In the genomic region with DNA sequence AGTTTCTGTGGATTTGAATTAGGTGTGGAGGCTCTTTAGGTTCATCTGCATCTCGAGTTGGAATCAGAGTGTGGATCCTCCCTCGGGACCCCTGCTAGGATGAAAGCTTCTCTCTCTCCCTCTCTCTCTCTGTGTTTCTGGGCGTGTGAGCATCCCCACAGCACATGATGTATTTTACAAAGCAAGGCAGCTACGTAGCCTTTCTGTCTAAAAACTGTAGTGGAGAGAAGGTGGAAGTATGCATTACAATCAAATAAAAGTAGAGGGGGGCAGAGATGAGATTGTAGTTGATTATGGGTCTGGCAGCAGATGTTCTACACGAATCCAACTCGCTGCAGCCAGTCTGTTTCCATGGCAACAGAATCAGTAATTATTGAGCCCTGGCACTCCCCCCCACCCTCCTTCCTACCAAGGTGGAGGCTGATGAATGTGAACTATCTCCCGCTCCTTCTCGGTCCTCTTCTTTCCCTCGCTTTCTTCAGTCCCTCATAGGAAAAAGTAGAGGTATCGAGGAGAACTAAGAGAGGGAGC, we compare ENCODE assay signal across 8 mouse cellular contexts.
DNase-seq lines count a peak whose midpoint lies in the region; ATAC-seq lines count a peak whose summit lies in the region.

No protein-coding gene starts in this region.

- H3K4me2 ChIP-seq in limb, embryonic 12.5 days, result 0 out of 2 replicates have a peak overlapping the region, but pooled peaks have one; percentile 10
- peak overlapping the region; percentile 65 for H3K4me2 ChIP-seq in forebrain, embryonic 13.5 days
- H3K4me2 ChIP-seq in liver, embryonic 11.5 days, result no peak overlapping the region

- H3K4me3 ChIP-seq in limb, embryonic 12.5 days (replicated peaks), result no peak overlapping the region
- H3K4me3 ChIP-seq in limb, embryonic 10.5 days, result no peak overlapping the region
- peak overlapping the region; percentile 45 for H3K4me3 ChIP-seq in forebrain, embryonic 13.5 days
- no peak overlapping the region for H3K4me3 ChIP-seq in liver, embryonic 11.5 days (ENCODE audit: low read depth, low read length)

- H3K27ac ChIP-seq in limb, embryonic 12.5 days, result no peak overlapping the region
- H3K27ac ChIP-seq in limb, embryonic 10.5 days, result no peak overlapping the region
- peak overlapping the region; percentile 87 for H3K27ac ChIP-seq in forebrain, embryonic 13.5 days
- H3K27ac ChIP-seq in liver, embryonic 11.5 days (ENCODE audit: low read depth, low read length), result no peak overlapping the region

- no peak overlapping the region for H3K9ac ChIP-seq in limb, embryonic 12.5 days (replicated peaks)
- peak overlapping the region; percentile 69; the same call in 1 of the 2 replicates for H3K9ac ChIP-seq in forebrain, embryonic 13.5 days
- no peak overlapping the region for H3K9ac ChIP-seq in liver, embryonic 11.5 days (ENCODE audit: low read depth, low read length)

- no peaks in the 10 kb centered on the region for H3K36me3 ChIP-seq in limb, embryonic 12.5 days
- no peaks in the 10 kb centered on the region for H3K36me3 ChIP-seq in limb, embryonic 10.5 days
- H3K36me3 ChIP-seq in forebrain, embryonic 13.5 days (ENCODE audit: poor library complexity, severe bottlenecking), result no peaks in the 10 kb centered on the region
- H3K36me3 ChIP-seq in liver, embryonic 11.5 days (ENCODE audit: control insufficient read depth, insufficient read depth, low read length), result no peaks in the 10 kb centered on the region

- intact Hi-C loops in left cerebral cortex, postnatal 36 days (cut with DNase I), result loop anchor here (2.0 to 10.0 kb wide), 5 partner anchors 66 to 560 kb away; no protein-coding TSS in a partner anchor

- 0 out of 2 replicates have a peak, but pooled peaks cover 8% of the 10 kb centered on the region for H3K27me3 ChIP-seq in limb, embryonic 12.5 days
- no peaks in the 10 kb centered on the region for H3K27me3 ChIP-seq in limb, embryonic 10.5 days (ENCODE audit: low read depth, poor library complexity, severe bottlenecking)
- H3K27me3 ChIP-seq in forebrain, embryonic 13.5 days, result no peaks in the 10 kb centered on the region
- H3K27me3 ChIP-seq in liver, embryonic 11.5 days (replicated peaks; ENCODE audit: control insufficient read depth, insufficient read depth, low read length), result no peaks in the 10 kb centered on the region

- DNase-seq in limb, embryonic 10.5 days (ENCODE audit: low spot score), result no peak
- DNase-seq in left cerebral cortex, postnatal 36 days (ENCODE audit: low spot score in 2 of 2), result peak; percentile 36 to 44
- DNase-seq in right cerebral cortex, postnatal 4 days, result peak; percentile 37
- DNase-seq in spleen, postnatal 10 days (ENCODE audit: low spot score in 2 of 2), result no peak
- DNase-seq in liver, embryonic 11.5 days (ENCODE audit: low spot score), result no peak
- no peak for DNase-seq in testis, postnatal 10 days (ENCODE audit: low spot score)

- no peaks in the 10 kb centered on the region for H3K4me1 ChIP-seq in limb, embryonic 12.5 days (replicated peaks)
- H3K4me1 ChIP-seq in limb, embryonic 10.5 days, result no peaks in the 10 kb centered on the region
- peaks cover 43% of the 10 kb centered on the region for H3K4me1 ChIP-seq in forebrain, embryonic 13.5 days
- H3K4me1 ChIP-seq in liver, embryonic 11.5 days (replicated peaks; ENCODE audit: control insufficient read depth, insufficient read depth, low read length), result no peaks in the 10 kb centered on the region

- 39% methylated on average over 10 of the region's 10 CpGs for WGBS in limb, embryonic 12.5 days
- 45% methylated on average over 10 of the region's 10 CpGs for WGBS in limb, embryonic 10.5 days
- whole genome bisulfite sequencing in forebrain, embryonic 13.5 days, result 15% methylated on average over 10 of the region's 10 CpGs
- WGBS in liver, embryonic 11.5 days, result 62% methylated on average over 10 of the region's 10 CpGs

- ATAC-seq in limb, embryonic 12.5 days (ENCODE audit: insufficient number of reproducible peaks, insufficient read depth, low FRiP score, low TSS enrichment, low read depth), result no peak
- ATAC-seq in forebrain, embryonic 13.5 days, result peak; percentile 83
- no peak for ATAC-seq in liver, embryonic 11.5 days (replicated peaks; ENCODE audit: low FRiP score)

- no peaks in the 10 kb centered on the region for H3K9me3 ChIP-seq in limb, embryonic 12.5 days
- no peaks in the 10 kb centered on the region for H3K9me3 ChIP-seq in limb, embryonic 10.5 days (replicated peaks)
- no peaks in the 10 kb centered on the region for H3K9me3 ChIP-seq in forebrain, embryonic 13.5 days (replicated peaks)
- H3K9me3 ChIP-seq in liver, embryonic 11.5 days (ENCODE audit: control insufficient read depth, low read length), result no peaks in the 10 kb centered on the region

Comparison
In these comparisons a context has a peak if more than half of its experiments do, and no peak if none do; other contexts are left out.
1. DNase-seq: peak in left cerebral cortex, postnatal 36 days (2 of 2) and right cerebral cortex, postnatal 4 days (single experiment); none in limb, embryonic 10.5 days (single experiment), spleen, postnatal 10 days (0 of 2), liver, embryonic 11.5 days (single experiment) and testis, postnatal 10 days (single experiment).